Mouse (Mus musculus): ENCODE results near the gene Gapt. TPM values are rescaled to one million over a fixed set of nuclear protein-coding genes. Genes with fewer than 3 reads are reported as not detected.
A peak's percentile ranks its signal among the peaks of the same experiment; 100 is the strongest.

Gene Gapt
- polyA plus RNA-seq, 1 experiment from 2014 or later, result 0.36 TPM

DNA sequence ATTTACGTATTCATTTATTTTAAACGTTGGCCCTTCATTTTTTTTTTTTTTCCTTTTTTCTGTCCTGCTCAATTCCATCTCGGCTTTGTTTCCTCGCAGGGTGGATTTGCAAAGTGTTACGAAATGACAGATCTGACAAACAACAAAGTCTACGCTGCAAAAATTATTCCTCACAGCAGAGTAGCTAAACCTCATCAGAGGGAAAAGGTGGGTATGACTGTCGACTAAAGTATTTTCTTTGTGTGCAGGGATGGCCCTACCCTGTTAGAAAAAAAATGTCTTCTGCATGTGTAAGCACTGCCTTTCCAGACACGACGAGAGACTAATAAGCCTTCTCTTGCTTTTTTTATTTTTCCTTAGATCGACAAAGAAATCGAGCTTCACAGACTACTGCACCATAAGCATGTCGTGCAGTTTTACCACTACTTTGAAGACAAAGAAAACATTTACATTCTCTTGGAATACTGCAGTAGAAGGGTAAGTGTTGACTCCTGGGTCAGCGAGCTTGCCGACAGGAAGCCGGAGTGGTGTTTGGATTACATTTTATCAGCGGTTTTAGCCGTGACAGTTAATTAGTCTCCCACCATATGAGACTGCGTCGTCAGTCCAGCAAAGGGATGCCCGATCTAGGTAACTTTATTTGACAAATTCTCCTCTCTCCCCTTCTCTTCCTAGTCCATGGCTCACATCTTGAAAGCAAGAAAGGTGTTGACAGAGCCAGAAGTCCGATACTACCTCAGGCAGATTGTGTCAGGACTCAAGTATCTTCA, 39.1 kb upstream of the Gapt start:
- Histone ChIP-seq H3K27me3 (ENCODE audit: control insufficient read depth, insufficient read depth, low read length) (no peaks in the 10 kb centered on the region), H3K27ac (replicated peaks; ENCODE audit: low read depth, low read length) (no peak overlapping the region), H3K4me1 (ENCODE audit: control insufficient read depth, insufficient read depth, low read length) (no peaks in the 10 kb centered on the region), H3K9me3 (replicated peaks; ENCODE audit: control insufficient read depth, low read length) (no peaks in the 10 kb centered on the region), H3K4me2 (ENCODE audit: low read depth, low read length) (peak overlapping the region; percentile 99), H3K4me3 (ENCODE audit: low read depth, low read length) (peak overlapping the region; percentile 70), H3K9ac (replicated peaks; ENCODE audit: low read length) (peak overlapping the region; percentile 67), H3K36me3 (replicated peaks; ENCODE audit: control insufficient read depth, insufficient read depth, low read depth, low read length) (peaks cover 18% of the 10 kb centered on the region)
- WGBS, result 15% methylated on average over 21 of the region's 21 CpGs
- ATAC-seq (replicated peaks; ENCODE audit: insufficient number of reproducible peaks, low FRiP score, low TSS enrichment, low read depth) (no peak), DNase-seq (ENCODE audit: low spot score) (peak; percentile 40)

- Histone ChIP-seq H3K4me1 (ENCODE audit: control insufficient read depth, insufficient read depth, low read length) (no peaks in the 10 kb centered on the region), H3K4me2 (ENCODE audit: low read depth, low read length) (peak overlapping the region; percentile 99), H3K27ac (replicated peaks; ENCODE audit: low read depth, low read length) (peak overlapping the region; percentile 59), H3K4me3 (ENCODE audit: low read depth, low read length) (peak overlapping the region; percentile 70), H3K9ac (replicated peaks; ENCODE audit: low read length) (peak overlapping the region; percentile 67), H3K27me3 (ENCODE audit: control insufficient read depth, insufficient read depth, low read length) (no peaks in the 10 kb centered on the region), H3K9me3 (replicated peaks; ENCODE audit: control insufficient read depth, low read length) (no peaks in the 10 kb centered on the region), H3K36me3 (replicated peaks; ENCODE audit: control insufficient read depth, insufficient read depth, low read depth, low read length) (peaks cover 18% of the 10 kb centered on the region)
- peak; percentile 44 for DNase-seq (ENCODE audit: low spot score)
- WGBS, result under 1% methylated on average over 34 of the region's 41 CpGs
- peak; percentile 8; the same call in 1 of the 2 replicates for ATAC-seq (replicated peaks; ENCODE audit: insufficient number of reproducible peaks, low FRiP score, low TSS enrichment, low read depth)
Observed at GRCm38 (mm10) chr13:110395179-110395794, 38.3 kb upstream of the Gapt start.

DNA sequence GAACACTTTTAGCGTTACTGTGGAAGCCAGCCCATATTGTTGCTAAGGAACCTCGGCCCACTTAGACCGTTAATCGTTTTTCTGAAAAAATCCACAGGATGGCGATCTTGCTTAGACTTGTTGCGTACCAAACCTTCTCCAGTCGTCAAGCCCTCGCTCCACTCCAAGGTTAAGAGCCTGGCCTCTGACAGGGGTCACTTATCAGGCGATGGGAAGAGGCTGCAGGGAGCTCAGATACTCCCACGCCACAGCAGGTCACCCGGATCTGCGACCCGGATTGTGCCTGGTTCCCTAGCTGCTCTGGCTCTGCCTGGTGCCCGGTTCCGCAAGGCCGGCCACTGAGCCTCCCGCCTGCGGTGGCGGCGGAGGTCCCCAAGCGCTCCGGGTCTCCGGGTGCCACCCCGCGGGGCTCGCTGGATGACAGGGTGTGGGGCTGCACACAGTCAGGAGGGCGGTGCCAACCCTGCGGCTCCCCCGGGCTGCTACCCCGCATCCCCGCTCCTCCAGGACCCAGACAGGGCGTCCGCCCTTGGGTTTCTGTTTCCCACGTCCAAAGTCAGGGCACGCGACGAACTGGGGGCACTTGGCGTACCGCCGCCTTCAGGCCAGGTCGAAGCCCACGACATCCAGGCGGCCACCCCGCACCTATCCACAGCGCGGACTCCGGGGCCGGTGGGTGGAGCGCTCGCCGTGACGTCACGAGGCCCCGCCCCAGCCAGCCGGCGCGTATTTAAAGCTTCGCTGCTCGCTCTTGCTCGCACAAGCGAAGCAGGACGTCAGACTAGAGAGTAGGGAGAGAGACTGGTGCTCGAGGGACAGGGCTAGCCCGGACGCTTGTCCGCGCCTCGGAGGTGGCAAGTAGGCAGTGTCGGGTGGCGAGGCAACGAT, 37.5 kb upstream of the Gapt start, which contains the start of gene Plk2:
Plk2 (plus strand) TSS at position 756 of the 888 bp plus-strand sequence.
- under 1% methylated on average over 70 of the region's 71 CpGs for WGBS
- peaks cover 17% of the 10 kb centered on the region for H3K36me3 ChIP-seq (replicated peaks; ENCODE audit: control insufficient read depth, insufficient read depth, low read depth, low read length)
- H3K4me1 ChIP-seq (ENCODE audit: control insufficient read depth, insufficient read depth, low read length), result no peaks in the 10 kb centered on the region

DNA sequence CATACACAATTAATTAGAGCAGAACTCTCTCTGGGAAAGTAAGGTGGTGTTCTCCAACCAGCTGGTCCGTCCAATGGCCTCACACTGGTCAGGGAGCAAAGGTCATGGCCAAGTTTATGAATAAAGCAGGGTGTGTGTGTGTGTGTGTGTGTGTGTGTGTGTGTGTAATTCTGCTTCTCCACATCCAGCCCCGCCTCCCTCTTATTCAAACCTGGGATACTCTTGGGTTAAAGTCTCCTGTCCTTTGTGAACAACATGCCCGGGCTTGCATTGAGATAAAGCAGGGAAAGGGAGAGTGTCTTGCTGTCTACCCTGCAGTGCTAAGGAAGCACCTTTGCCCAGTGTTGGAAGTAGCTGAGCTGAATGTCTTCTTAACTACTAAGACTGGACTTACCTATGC, 35.6 kb upstream of the Gapt start:
- H3K4me2 ChIP-seq (ENCODE audit: low read depth, low read length), result no peak overlapping the region
- H3K9me3 ChIP-seq (replicated peaks; ENCODE audit: control insufficient read depth, low read length), result no peaks in the 10 kb centered on the region
- H3K9ac ChIP-seq (replicated peaks; ENCODE audit: low read length), result no peak overlapping the region
- H3K27me3 ChIP-seq (ENCODE audit: control insufficient read depth, insufficient read depth, low read length), result no peaks in the 10 kb centered on the region
- ATAC-seq (replicated peaks; ENCODE audit: insufficient number of reproducible peaks, low FRiP score, low TSS enrichment, low read depth) (no peak), DNase-seq (ENCODE audit: low spot score) (no peak)
- H3K4me3 ChIP-seq (ENCODE audit: low read depth, low read length), result no peak overlapping the region
- H3K36me3 ChIP-seq (replicated peaks; ENCODE audit: control insufficient read depth, insufficient read depth, low read depth, low read length), result 0 out of 2 replicates have a peak, but pooled peaks cover 1% of the 10 kb centered on the region
- H3K27ac ChIP-seq (replicated peaks; ENCODE audit: low read depth, low read length), result no peak overlapping the region
- WGBS, result 49% methylated on average over 3 of the region's 3 CpGs
- H3K4me1 ChIP-seq (ENCODE audit: control insufficient read depth, insufficient read depth, low read length), result no peaks in the 10 kb centered on the region

More for the DNA sequence above, 37.5 kb upstream of the Gapt start, which contains the start of gene Plk2:
- Histone ChIP-seq H3K27ac (replicated peaks; ENCODE audit: low read depth, low read length) (peak within 1 kb of the TSS; percentile 62), H3K9me3 (replicated peaks; ENCODE audit: control insufficient read depth, low read length) (no peaks in the 10 kb centered on the region), H3K27me3 (ENCODE audit: control insufficient read depth, insufficient read depth, low read length) (no peaks in the 10 kb centered on the region), H3K9ac (replicated peaks; ENCODE audit: low read length) (peak within 1 kb of the TSS; percentile 67), H3K4me3 (ENCODE audit: low read depth, low read length) (peak within 1 kb of the TSS; percentile 70), H3K4me2 (ENCODE audit: low read depth, low read length) (peak within 1 kb of the TSS; percentile 99)
- ATAC-seq (replicated peaks; ENCODE audit: insufficient number of reproducible peaks, low FRiP score, low TSS enrichment, low read depth), result peak; percentile 94
- DNase-seq (ENCODE audit: low spot score), result peak; percentile 92

DNA sequence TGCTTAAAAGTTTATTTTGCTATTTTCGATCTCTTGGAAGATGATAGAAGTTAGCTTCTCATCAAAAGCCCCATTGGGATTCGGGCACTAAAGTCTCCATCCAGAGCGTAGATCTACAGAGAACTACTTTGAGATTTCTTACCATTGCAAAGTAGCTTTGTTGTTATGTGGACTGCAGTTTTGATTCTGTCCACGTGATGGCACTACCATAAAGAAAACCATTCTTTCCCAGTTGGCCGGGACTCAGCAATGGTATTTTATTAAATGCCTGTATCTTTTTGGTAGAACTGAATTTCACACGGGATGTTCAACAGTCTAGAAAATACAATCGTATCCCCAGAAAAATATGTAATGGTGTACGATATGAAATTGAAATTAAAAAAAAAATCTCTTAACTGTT, 35.2 kb upstream of the Gapt start:
- no peak for ATAC-seq (replicated peaks; ENCODE audit: insufficient number of reproducible peaks, low FRiP score, low TSS enrichment, low read depth)
- H3K27ac ChIP-seq (replicated peaks; ENCODE audit: low read depth, low read length), result no peak overlapping the region
- DNase-seq (ENCODE audit: low spot score), result peak; percentile 85
- H3K36me3 ChIP-seq (replicated peaks; ENCODE audit: control insufficient read depth, insufficient read depth, low read depth, low read length), result no peaks in the 10 kb centered on the region
- H3K4me3 ChIP-seq (ENCODE audit: low read depth, low read length), result no peak overlapping the region
- 23% methylated on average over 8 of the region's 8 CpGs for WGBS
- H3K27me3 ChIP-seq (ENCODE audit: control insufficient read depth, insufficient read depth, low read length), result no peaks in the 10 kb centered on the region
- H3K9me3 ChIP-seq (replicated peaks; ENCODE audit: control insufficient read depth, low read length), result no peaks in the 10 kb centered on the region
- H3K4me1 ChIP-seq (ENCODE audit: control insufficient read depth, insufficient read depth, low read length), result no peaks in the 10 kb centered on the region
- H3K4me2 ChIP-seq (ENCODE audit: low read depth, low read length), result no peak overlapping the region
- no peak overlapping the region for H3K9ac ChIP-seq (replicated peaks; ENCODE audit: low read length)

DNA sequence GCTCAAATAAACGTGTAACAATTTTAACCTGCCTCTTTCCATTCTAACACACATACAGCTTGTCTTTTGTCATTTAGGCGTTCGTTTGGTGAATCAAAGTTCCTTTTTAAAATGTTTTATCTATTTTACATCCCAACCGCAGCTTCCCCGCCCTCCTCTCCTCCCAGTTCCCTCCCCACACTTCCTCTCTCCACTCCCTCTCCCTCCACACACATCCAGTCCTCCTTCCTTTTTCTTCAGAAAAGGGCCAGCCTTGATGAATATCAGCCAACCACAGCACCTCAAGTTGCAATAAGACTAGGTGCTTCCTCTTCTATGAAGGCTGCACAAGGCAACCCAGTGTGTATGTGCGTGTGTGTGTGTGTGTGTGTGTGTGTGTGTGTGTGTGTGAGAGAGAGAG, 27.5 kb upstream of the Gapt start:
- Histone ChIP-seq H3K27me3 (ENCODE audit: control insufficient read depth, insufficient read depth, low read length) (no peaks in the 10 kb centered on the region), H3K4me3 (ENCODE audit: low read depth, low read length) (no peak overlapping the region), H3K4me2 (ENCODE audit: low read depth, low read length) (no peak overlapping the region), H3K9me3 (replicated peaks; ENCODE audit: control insufficient read depth, low read length) (no peaks in the 10 kb centered on the region), H3K9ac (replicated peaks; ENCODE audit: low read length) (no peak overlapping the region), H3K27ac (replicated peaks; ENCODE audit: low read depth, low read length) (no peak overlapping the region), H3K4me1 (ENCODE audit: control insufficient read depth, insufficient read depth, low read length) (no peaks in the 10 kb centered on the region), H3K36me3 (replicated peaks; ENCODE audit: control insufficient read depth, insufficient read depth, low read depth, low read length) (no peaks in the 10 kb centered on the region)
- DNase-seq (ENCODE audit: low spot score), result no peak
- 70% methylated on average over 6 of the region's 6 CpGs for WGBS
- no peak for ATAC-seq (replicated peaks; ENCODE audit: insufficient number of reproducible peaks, low FRiP score, low TSS enrichment, low read depth)

DNA sequence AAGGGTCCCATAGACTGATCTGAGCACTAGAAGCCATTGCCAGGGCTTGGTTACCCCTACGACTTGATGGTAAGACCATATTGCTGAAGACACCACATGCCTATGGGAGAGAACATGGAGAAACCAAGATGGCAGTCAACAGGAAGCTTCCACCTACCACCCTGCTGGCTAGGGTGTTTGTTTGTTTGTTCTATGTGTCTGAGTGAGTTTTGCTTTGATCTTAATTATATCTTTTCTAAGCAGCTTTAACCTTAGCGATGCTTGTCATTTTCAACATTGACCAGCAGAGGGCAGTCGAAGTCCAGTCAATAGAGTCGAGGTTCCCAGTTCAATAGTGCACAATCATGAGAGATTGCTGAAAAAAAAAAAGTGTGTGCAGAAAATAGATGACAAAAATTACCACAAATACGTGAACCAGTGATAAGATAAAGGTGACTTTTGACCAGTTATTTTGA, 25.5 kb upstream of the Gapt start:
- Histone ChIP-seq H3K27me3 (ENCODE audit: control insufficient read depth, insufficient read depth, low read length) (no peaks in the 10 kb centered on the region), H3K9me3 (replicated peaks; ENCODE audit: control insufficient read depth, low read length) (no peaks in the 10 kb centered on the region), H3K4me1 (ENCODE audit: control insufficient read depth, insufficient read depth, low read length) (no peaks in the 10 kb centered on the region), H3K9ac (replicated peaks; ENCODE audit: low read length) (no peak overlapping the region), H3K27ac (replicated peaks; ENCODE audit: low read depth, low read length) (no peak overlapping the region), H3K36me3 (replicated peaks; ENCODE audit: control insufficient read depth, insufficient read depth, low read depth, low read length) (no peaks in the 10 kb centered on the region), H3K4me3 (ENCODE audit: low read depth, low read length) (no peak overlapping the region), H3K4me2 (ENCODE audit: low read depth, low read length) (no peak overlapping the region)
- ATAC-seq (replicated peaks; ENCODE audit: insufficient number of reproducible peaks, low FRiP score, low TSS enrichment, low read depth), result 0 out of 2 replicates have a peak, but pooled peaks have one; percentile 36
- WGBS, result 20% methylated on average over 5 of the region's 5 CpGs
- DNase-seq (ENCODE audit: low spot score), result peak; percentile 83
